In the genomic region with DNA sequence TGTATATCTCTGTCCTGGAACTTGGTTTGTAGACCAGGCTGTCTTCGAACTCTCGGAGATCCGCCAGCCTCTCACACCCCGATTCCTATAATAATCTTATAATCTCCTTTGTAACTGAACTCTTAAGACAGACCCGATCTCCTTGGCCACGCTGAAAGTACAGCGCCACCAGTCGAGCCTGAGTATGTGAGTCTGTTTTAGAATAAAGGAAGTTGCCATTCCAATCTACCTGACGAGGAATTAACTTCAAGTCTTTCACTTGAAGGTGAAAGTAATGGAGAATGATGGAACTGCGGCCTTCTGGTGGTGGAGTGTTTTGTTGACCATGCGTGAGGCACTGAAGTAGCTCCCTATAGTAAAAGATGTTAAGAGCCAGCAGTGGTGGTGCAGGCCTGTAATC, we compare ENCODE assay signal across 8 mouse cellular contexts. TPM values are rescaled to one million over a fixed set of nuclear protein-coding genes. Genes with fewer than 3 reads are reported as not detected.
DNase-seq lines count a peak whose midpoint lies in the region; ATAC-seq and TF ChIP-seq lines count a peak whose summit lies in the region.

No protein-coding gene starts in this region.

- H3K27ac ChIP-seq in MEL (ENCODE audit: control insufficient read depth, low read depth, low read length), result peak overlapping the region; percentile 41; the same call in 1 of the 2 replicates
- no peak overlapping the region for H3K27ac ChIP-seq in forebrain, embryonic 14.5 days (ENCODE audit: low read depth, low read length)
- peak overlapping the region; percentile 90 for H3K27ac ChIP-seq in kidney, postnatal 0 days

- peaks cover 8 to 9% of the 10 kb centered on the region in 2 experiments for H3K36me3 ChIP-seq in MEL (ENCODE audit: control insufficient read depth in 1 of 2, insufficient read depth in 2 of 2, low read length in 2 of 2)
- H3K36me3 ChIP-seq in forebrain, embryonic 14.5 days (ENCODE audit: control insufficient read depth, insufficient read depth, low read length), result peaks cover 26% of the 10 kb centered on the region
- peaks cover 12% of the 10 kb centered on the region for H3K36me3 ChIP-seq in kidney, postnatal 0 days (ENCODE audit: insufficient read depth, low read length)

- no peak for TF ChIP-seq POLR2A in MEL (IDR thresholded peaks at IDR 0.05; ENCODE audit: control insufficient read depth in 1 of 2, insufficient read depth in 1 of 2, low read depth in 1 of 2, low read length in 2 of 2, poor library complexity in 1 of 2)

- H3K4me2 ChIP-seq in forebrain, embryonic 14.5 days (ENCODE audit: low read length), result peak overlapping the region; percentile 58
- peak overlapping the region; percentile 90 for H3K4me2 ChIP-seq in kidney, postnatal 0 days (ENCODE audit: low read length)

- no peaks in the 10 kb centered on the region for H3K27me3 ChIP-seq in MEL (ENCODE audit: control insufficient read depth in 1 of 2, insufficient read depth in 2 of 2, low read length in 2 of 2)
- H3K27me3 ChIP-seq in forebrain, embryonic 14.5 days (replicated peaks; ENCODE audit: control insufficient read depth, insufficient read depth, low read length), result no peaks in the 10 kb centered on the region
- no peaks in the 10 kb centered on the region for H3K27me3 ChIP-seq in kidney, postnatal 0 days (ENCODE audit: insufficient read depth, low read length)

- H3K4me1 ChIP-seq in MEL (ENCODE audit: control insufficient read depth in 1 of 2, insufficient read depth in 2 of 2, low read length in 2 of 2), result peaks cover 0 to 7% of the 10 kb centered on the region in 2 experiments; a peak in 3 of 4 replicates
- H3K4me1 ChIP-seq in forebrain, embryonic 14.5 days (ENCODE audit: control insufficient read depth, insufficient read depth, low read length), result peaks cover 6% of the 10 kb centered on the region
- peaks cover 6% of the 10 kb centered on the region for H3K4me1 ChIP-seq in kidney, postnatal 0 days (replicated peaks; ENCODE audit: insufficient read depth, low read length)

- peak in 2 of 3 experiments; percentile 29 to 55; a peak in 3 of 6 replicates for TF ChIP-seq CTCF in MEL (IDR thresholded peaks at IDR 0.05 in 2 of 3, conservative IDR thresholded peaks at IDR 0.05 in 1 of 3; ENCODE audit: control insufficient read depth in 1 of 3, insufficient read depth in 1 of 3, low read depth in 2 of 3, low read length in 3 of 3, poor library complexity in 1 of 3, severe bottlenecking in 1 of 3)
- peak; percentile 23; the same call in 1 of the 2 replicates for TF ChIP-seq CTCF in kidney, postnatal 0 days (IDR thresholded peaks at IDR 0.05; ENCODE audit: low read depth)

- DNase-seq in adrenal gland, adult 2 months, result peak; percentile 26
- DNase-seq in adrenal gland, postnatal 25 days, result no peak
- peak; percentile 74 for DNase-seq in MEL (ENCODE audit: low read depth, low spot score)
- peak; percentile 25 for DNase-seq in forebrain, embryonic 14.5 days (ENCODE audit: low spot score)
- DNase-seq in kidney, postnatal 0 days (ENCODE audit: low spot score), result peak; percentile 59
- peak; percentile 28 for DNase-seq in neural tube, embryonic 10.5 days (ENCODE audit: extremely low spot score, low spot score)
- no peak for DNase-seq in cerebellum, postnatal 4 days (ENCODE audit: low spot score in 2 of 2)

- ATAC-seq in forebrain, embryonic 14.5 days, result no peak
- ATAC-seq in kidney, postnatal 0 days (replicated peaks; ENCODE audit: low FRiP score, low read depth), result no peak
- no peak for ATAC-seq in megakaryocyte-erythroid progenitor cell, adult 5-6 weeks (replicated peaks; ENCODE audit: low FRiP score, low TSS enrichment, poor library complexity, severe bottlenecking)

- peaks cover 14% of the 10 kb centered on the region for H3K79me2 ChIP-seq in MEL (ENCODE audit: control insufficient read depth, insufficient read depth, low read length, poor library complexity)

- 0 out of 4 replicates have a peak, but pooled peaks of 1 of the 2 experiments have one; percentile 5 for TF ChIP-seq EP300 in MEL (IDR thresholded peaks at IDR 0.05; ENCODE audit: low read depth in 1 of 2, low read length in 2 of 2)

- H3K4me3 ChIP-seq in MEL (ENCODE audit: control insufficient read depth in 1 of 2, insufficient read depth in 1 of 2, low read depth in 2 of 2, low read length in 2 of 2), result peak overlapping the region; percentile 74 to 100
- peak overlapping the region; percentile 96 for H3K4me3 ChIP-seq in forebrain, embryonic 14.5 days (ENCODE audit: low read depth, low read length)
- H3K4me3 ChIP-seq in kidney, postnatal 0 days (replicated peaks; ENCODE audit: low read depth, low read length), result peak overlapping the region; percentile 97

- no peak for TF ChIP-seq RAD21 in MEL (IDR thresholded peaks at IDR 0.05; ENCODE audit: low read depth, low read length)

- peak overlapping the region; percentile 74 for H3K9ac ChIP-seq in MEL (ENCODE audit: control insufficient read depth, low read depth, low read length, poor library complexity, severe bottlenecking)
- H3K9ac ChIP-seq in forebrain, embryonic 14.5 days (ENCODE audit: low read length), result peak overlapping the region; percentile 84
- H3K9ac ChIP-seq in kidney, postnatal 0 days (ENCODE audit: low read depth, low read length), result peak overlapping the region; percentile 29; the same call in 1 of the 2 replicates

- no peaks in the 10 kb centered on the region for H3K9me3 ChIP-seq in MEL (replicated peaks; ENCODE audit: insufficient read depth, low read length)
- no peaks in the 10 kb centered on the region for H3K9me3 ChIP-seq in forebrain, embryonic 14.5 days (replicated peaks; ENCODE audit: control insufficient read depth, low read length)
- no peaks in the 10 kb centered on the region for H3K9me3 ChIP-seq in kidney, postnatal 0 days (replicated peaks; ENCODE audit: low read length)

- 23% methylated on average over 11 of the region's 11 CpGs for WGBS in forebrain, embryonic 14.5 days
- 25% methylated on average over 11 of the region's 11 CpGs for WGBS in kidney, postnatal 0 days

TF ChIP-seq in MEL, 35 proteins besides CTCF, POLR2A, EP300 and RAD21:
- TF ChIP-seq MAFK (IDR thresholded peaks at IDR 0.05; ENCODE audit: borderline replicate concordance, low read depth, low read length), result no peak
- no peak for TF ChIP-seq TBP (IDR thresholded peaks at IDR 0.05; ENCODE audit: low read depth, low read length)
- peak; percentile 47; the same call in 1 of the 2 replicates for TF ChIP-seq ZNF384 (IDR thresholded peaks at IDR 0.05; ENCODE audit: low read depth, low read length)
- TF ChIP-seq SMC3 (IDR thresholded peaks at IDR 0.05; ENCODE audit: low read depth, low read length), result no peak; the same call in 1 of the 2 replicates
- TF ChIP-seq CHD1 (IDR thresholded peaks at IDR 0.05; ENCODE audit: low read depth, low read length), result 0 out of 2 replicates have a peak, but pooled peaks have one; percentile 37
- 0 out of 2 replicates have a peak, but pooled peaks have one; percentile 23 for TF ChIP-seq HCFC1 (IDR thresholded peaks at IDR 0.05; ENCODE audit: low read depth, low read length)
TF ChIP-seq in MEL: peak in this region for 3.

RNA-seq across cellular contexts. Expression of gene Prkrip1, which starts 0.8 kb away (rescaled TPM):
- total RNA-seq in adrenal gland, adult 2 months (2021), result 10 to 100 TPM; 33.7 to 34.5 TPM
- polyA plus RNA-seq in adrenal gland, adult 2 months (2012; rRNA removed), result 2.5 and 4.3 TPM in 2 replicates
- total RNA-seq in adrenal gland, postnatal 25 days (2021), result 30.6 and 35.9 TPM in 2 replicates
- total RNA-seq in MEL (2012; rRNA removed), result 55.1 and 55.6 TPM in 2 replicates
- 10 to 100 TPM in 1 of 2 experiments, not detected in 1; 84.1 TPM for polyA plus RNA-seq in MEL (2012; ENCODE audit: insufficient read depth in 1 of 2, insufficient read length in 2 of 2, low read depth in 1 of 2, low replicate concordance in 2 of 2, missing spikeins in 1 of 2)
- polyA plus RNA-seq in forebrain, embryonic 14.5 days (2014; fragmentation: Nextera tagmentation; extraction: Ambion mirVana), result 66.2 and 69.4 TPM in 2 replicates
- polyA plus RNA-seq in kidney, postnatal 0 days (2015; fragmentation: Nextera tagmentation; extraction: Ambion mirVana), result 44.2 and 46.6 TPM in 2 replicates
- 24.2 and 32.6 TPM in 2 replicates for total RNA-seq in megakaryocyte-erythroid progenitor cell, adult 5-6 weeks (2014; fragmentation: Nextera tagmentation)
- 67.4 and 131 TPM in 2 replicates for total RNA-seq in megakaryocyte-erythroid progenitor cell, adult 5-6 weeks (2017)

RNA-seq across cellular contexts. Expression of gene Orai2, which starts 29.0 kb away (rescaled TPM):
- 1 to 10 TPM; 2.5 to 4.0 TPM for total RNA-seq in adrenal gland, adult 2 months (2021)
- polyA plus RNA-seq in adrenal gland, adult 2 months (2012; rRNA removed), result 9.5 and 9.7 TPM in 2 replicates
- total RNA-seq in adrenal gland, postnatal 25 days (2021), result 1.8 and 2.5 TPM in 2 replicates
- 26.6 and 33.6 TPM in 2 replicates for total RNA-seq in MEL (2012; rRNA removed)
- polyA plus RNA-seq in MEL (2012; ENCODE audit: insufficient read depth in 1 of 2, insufficient read length in 2 of 2, low read depth in 1 of 2, low replicate concordance in 2 of 2, missing spikeins in 1 of 2), result 10 to 100 TPM in 1 of 2 experiments, not detected in 1; 35.7 TPM
- polyA plus RNA-seq in forebrain, embryonic 14.5 days (2014; fragmentation: Nextera tagmentation; extraction: Ambion mirVana), result 21.7 and 29.7 TPM in 2 replicates
- polyA plus RNA-seq in kidney, postnatal 0 days (2015; fragmentation: Nextera tagmentation; extraction: Ambion mirVana), result 6.2 and 6.9 TPM in 2 replicates
- 14.5 and 20.3 TPM in 2 replicates for total RNA-seq in megakaryocyte-erythroid progenitor cell, adult 5-6 weeks (2014; fragmentation: Nextera tagmentation)
- 10.1 and 23.9 TPM in 2 replicates for total RNA-seq in megakaryocyte-erythroid progenitor cell, adult 5-6 weeks (2017)

RNA-seq across cellular contexts. Expression of gene Sh2b2, which starts 46.8 kb away (rescaled TPM):
- total RNA-seq in adrenal gland, adult 2 months (2021), result 10 to 100 TPM; 27.0 to 30.0 TPM
- polyA plus RNA-seq in adrenal gland, adult 2 months (2012; rRNA removed), result 57.6 and 89.9 TPM in 2 replicates
- 14.2 and 26.8 TPM in 2 replicates for total RNA-seq in adrenal gland, postnatal 25 days (2021)
- total RNA-seq in MEL (2012; rRNA removed), result not detected in 2 replicates
- under 1 TPM in 1 of 2 experiments, not detected in 1; 0.07 TPM for polyA plus RNA-seq in MEL (2012; ENCODE audit: insufficient read depth in 1 of 2, insufficient read length in 2 of 2, low read depth in 1 of 2, low replicate concordance in 2 of 2, missing spikeins in 1 of 2)
- 16.5 and 22.6 TPM in 2 replicates for polyA plus RNA-seq in forebrain, embryonic 14.5 days (2014; fragmentation: Nextera tagmentation; extraction: Ambion mirVana)
- 3.1 and 4.1 TPM in 2 replicates for polyA plus RNA-seq in kidney, postnatal 0 days (2015; fragmentation: Nextera tagmentation; extraction: Ambion mirVana)
- total RNA-seq in megakaryocyte-erythroid progenitor cell, adult 5-6 weeks (2014; fragmentation: Nextera tagmentation), result 1.7 and 3.0 TPM in 2 replicates
- 0.09 and 1.8 TPM in 2 replicates for total RNA-seq in megakaryocyte-erythroid progenitor cell, adult 5-6 weeks (2017)

Comparison
In these comparisons a context has a peak if more than half of its experiments do, and no peak if none do; other contexts are left out.
1. DNase-seq: peak in adrenal gland, adult 2 months (single experiment), MEL (single experiment), forebrain, embryonic 14.5 days (single experiment), kidney, postnatal 0 days (single experiment) and neural tube, embryonic 10.5 days (single experiment); none in adrenal gland, postnatal 25 days (single experiment) and cerebellum, postnatal 4 days (0 of 2).
2. H3K9ac ChIP-seq: peak in every context shown above with its lines; median percentile 84 in forebrain, embryonic 14.5 days; 74 in MEL; 29 in kidney, postnatal 0 days.
3. Peak in every context shown above with its lines, with median percentiles within 50 percentile points of each other: H3K4me3 ChIP-seq.